Mouse (Mus musculus): ENCODE data around the gene Ap4s1. TPM values are rescaled to one million over a fixed set of nuclear protein-coding genes. Genes with fewer than 3 reads are reported as not detected.

Gene Ap4s1
- polyA plus RNA-seq, 2 experiments: 18.5 to 32.8 TPM

DNA sequence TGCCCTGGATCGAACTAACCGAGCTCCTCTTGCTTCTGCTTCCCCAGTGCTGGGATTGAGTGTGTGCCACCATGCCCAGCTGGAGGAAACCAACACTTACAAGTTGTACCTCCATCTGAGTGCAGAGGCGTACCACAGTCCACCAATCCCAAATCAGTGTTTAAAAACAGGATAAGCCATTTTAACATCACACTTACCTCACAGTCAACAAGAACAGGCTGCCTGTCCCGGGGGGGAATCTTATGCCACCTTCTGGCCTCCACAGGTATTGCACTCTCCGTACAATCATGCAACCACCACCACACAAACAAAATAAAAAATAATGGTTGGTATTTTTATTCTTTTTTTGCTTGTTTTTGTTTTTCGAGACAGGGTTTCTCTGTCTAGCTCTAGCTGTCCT lies 50.9 kb downstream of the Ap4s1 start:
- Histone ChIP-seq H3K4me1 (ENCODE audit: control insufficient read depth, insufficient read depth, low read length) (no peaks in the 10 kb centered on the region), H3K27ac (replicated peaks; ENCODE audit: low read depth, low read length) (no peak overlapping the region), H3K36me3 (ENCODE audit: control insufficient read depth, insufficient read depth, low read length) (peaks cover 43% of the 10 kb centered on the region), H3K4me3 (replicated peaks; ENCODE audit: low read length) (no peak overlapping the region), H3K9ac (ENCODE audit: low read depth, low read length, severe bottlenecking) (no peak overlapping the region), H3K4me2 (replicated peaks; ENCODE audit: low read depth, low read length, severe bottlenecking) (no peak overlapping the region), H3K27me3 (ENCODE audit: control insufficient read depth, insufficient read depth, low read length) (no peaks in the 10 kb centered on the region), H3K9me3 (ENCODE audit: control insufficient read depth, low read length) (no peaks in the 10 kb centered on the region)
- 81% methylated on average over 6 of the region's 6 CpGs for WGBS
- TF ChIP-seq POLR2A (IDR thresholded peaks at IDR 0.05; ENCODE audit: borderline replicate concordance, extremely low read depth, insufficient read depth, insufficient read length): no peak
- ATAC-seq (ENCODE audit: low FRiP score, low read depth): no peak
- DNase-seq (ENCODE audit: low spot score): no peak

DNA sequence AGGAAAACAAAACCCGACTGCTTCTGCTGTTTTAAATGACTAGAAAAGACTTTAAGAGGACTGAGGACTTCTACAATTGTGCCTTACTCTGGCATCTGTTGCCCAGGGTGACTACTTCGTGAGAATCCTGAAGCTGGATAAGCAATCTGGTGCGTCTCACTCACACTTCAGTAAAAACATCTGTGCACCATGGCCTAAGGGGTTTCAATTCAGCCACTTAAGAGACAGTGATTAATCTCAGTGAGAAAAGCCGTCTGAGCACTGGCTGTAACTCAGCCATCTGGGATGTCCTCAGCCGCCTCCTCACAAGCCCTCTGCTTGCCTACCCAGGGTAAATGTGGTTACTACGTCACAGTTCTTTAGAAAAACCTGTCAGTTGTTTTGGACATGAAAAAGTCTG lies 54.1 kb downstream of the Ap4s1 start:
- H3K4me2 ChIP-seq (replicated peaks; ENCODE audit: low read depth, low read length, severe bottlenecking): no peak overlapping the region
- DNase-seq (ENCODE audit: low spot score) (no peak), ATAC-seq (ENCODE audit: low FRiP score, low read depth) (no peak)
- H3K36me3 ChIP-seq (ENCODE audit: control insufficient read depth, insufficient read depth, low read length): peaks cover 68% of the 10 kb centered on the region
- H3K27ac ChIP-seq (replicated peaks; ENCODE audit: low read depth, low read length): no peak overlapping the region
- no peak for TF ChIP-seq POLR2A (IDR thresholded peaks at IDR 0.05; ENCODE audit: borderline replicate concordance, extremely low read depth, insufficient read depth, insufficient read length)
- 26% methylated on average over 6 of the region's 6 CpGs for WGBS
- no peaks in the 10 kb centered on the region for H3K9me3 ChIP-seq (ENCODE audit: control insufficient read depth, low read length)
- no peaks in the 10 kb centered on the region for H3K4me1 ChIP-seq (ENCODE audit: control insufficient read depth, insufficient read depth, low read length)
- H3K4me3 ChIP-seq (replicated peaks; ENCODE audit: low read length): no peak overlapping the region
- no peaks in the 10 kb centered on the region for H3K27me3 ChIP-seq (ENCODE audit: control insufficient read depth, insufficient read depth, low read length)
- H3K9ac ChIP-seq (ENCODE audit: low read depth, low read length, severe bottlenecking): no peak overlapping the region

DNA sequence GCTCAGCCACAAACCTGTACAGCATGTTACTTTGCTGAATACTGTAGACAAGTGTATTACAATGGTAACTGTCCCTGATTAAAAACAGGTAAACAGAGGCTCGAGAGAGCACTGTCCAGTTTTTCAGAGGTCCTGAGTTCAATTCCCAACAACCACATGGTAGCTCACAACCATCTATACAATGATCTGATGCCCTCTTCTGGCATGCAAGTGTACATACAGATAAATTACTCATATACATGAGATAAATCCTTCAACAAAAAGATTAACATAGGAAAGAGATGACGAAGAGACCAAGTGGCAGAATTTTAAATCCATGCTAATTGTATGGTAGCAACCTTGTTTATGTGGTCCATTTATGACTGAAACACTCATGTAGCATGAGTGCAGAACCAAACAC lies 56.5 kb downstream of the Ap4s1 start:
- no peak overlapping the region for H3K4me3 ChIP-seq (replicated peaks; ENCODE audit: low read length)
- H3K27me3 ChIP-seq (ENCODE audit: control insufficient read depth, insufficient read depth, low read length): no peaks in the 10 kb centered on the region
- ATAC-seq (ENCODE audit: low FRiP score, low read depth) (no peak), DNase-seq (ENCODE audit: low spot score) (no peak)
- no peaks in the 10 kb centered on the region for H3K4me1 ChIP-seq (ENCODE audit: control insufficient read depth, insufficient read depth, low read length)
- H3K9me3 ChIP-seq (ENCODE audit: control insufficient read depth, low read length): no peaks in the 10 kb centered on the region
- 89% methylated on average over 2 of the region's 2 CpGs for WGBS
- H3K4me2 ChIP-seq (replicated peaks; ENCODE audit: low read depth, low read length, severe bottlenecking): no peak overlapping the region
- H3K36me3 ChIP-seq (ENCODE audit: control insufficient read depth, insufficient read depth, low read length): peaks cover 82% of the 10 kb centered on the region
- no peak for TF ChIP-seq POLR2A (IDR thresholded peaks at IDR 0.05; ENCODE audit: borderline replicate concordance, extremely low read depth, insufficient read depth, insufficient read length)
- no peak overlapping the region for H3K9ac ChIP-seq (ENCODE audit: low read depth, low read length, severe bottlenecking)
- no peak overlapping the region for H3K27ac ChIP-seq (replicated peaks; ENCODE audit: low read depth, low read length)

DNA sequence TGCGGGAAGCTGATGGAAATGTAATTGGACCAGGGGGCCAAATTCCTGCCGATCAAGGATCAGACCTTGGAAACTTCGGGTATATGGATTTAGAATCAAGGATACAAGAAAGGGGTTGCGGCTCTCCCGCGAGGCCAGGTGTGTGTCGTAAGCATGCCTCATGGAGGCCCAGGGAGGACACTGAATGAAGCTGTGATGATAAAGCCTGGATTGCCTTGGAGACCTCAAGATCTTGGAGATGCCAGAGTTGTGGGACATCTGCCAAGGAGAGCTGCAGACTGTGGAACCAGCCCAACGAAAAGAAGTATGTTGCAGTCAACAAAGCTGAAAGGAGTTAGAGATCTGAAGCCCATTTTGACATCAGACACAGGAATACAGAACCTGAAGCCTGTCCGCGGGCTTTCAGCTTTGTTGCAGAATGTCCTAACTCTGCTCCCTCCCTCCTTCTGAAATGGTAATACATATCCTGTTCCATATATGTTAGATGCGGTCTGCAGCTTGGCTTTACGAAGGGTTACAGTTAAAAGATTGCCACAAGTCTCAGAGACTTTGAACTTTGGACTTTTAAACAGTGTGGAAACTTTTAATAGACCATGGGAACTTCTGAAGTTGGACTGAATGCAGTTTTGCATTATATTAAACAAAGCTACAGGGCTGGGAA lies 65.2 kb downstream of the Ap4s1 start:
- Histone ChIP-seq H3K27ac (replicated peaks; ENCODE audit: low read depth, low read length) (no peak overlapping the region), H3K4me2 (replicated peaks; ENCODE audit: low read depth, low read length, severe bottlenecking) (no peak overlapping the region), H3K4me3 (replicated peaks; ENCODE audit: low read length) (no peak overlapping the region), H3K9ac (ENCODE audit: low read depth, low read length, severe bottlenecking) (no peak overlapping the region), H3K4me1 (ENCODE audit: control insufficient read depth, insufficient read depth, low read length) (no peaks in the 10 kb centered on the region), H3K9me3 (ENCODE audit: control insufficient read depth, low read length) (no peaks in the 10 kb centered on the region), H3K27me3 (ENCODE audit: control insufficient read depth, insufficient read depth, low read length) (no peaks in the 10 kb centered on the region), H3K36me3 (ENCODE audit: control insufficient read depth, insufficient read depth, low read length) (peaks cover 85% of the 10 kb centered on the region)
- ATAC-seq (ENCODE audit: low FRiP score, low read depth): no peak
- no peak for TF ChIP-seq POLR2A (IDR thresholded peaks at IDR 0.05; ENCODE audit: borderline replicate concordance, extremely low read depth, insufficient read depth, insufficient read length)
- no peak for DNase-seq (ENCODE audit: low spot score)
- 97% methylated on average over 12 of the region's 12 CpGs for WGBS

DNA sequence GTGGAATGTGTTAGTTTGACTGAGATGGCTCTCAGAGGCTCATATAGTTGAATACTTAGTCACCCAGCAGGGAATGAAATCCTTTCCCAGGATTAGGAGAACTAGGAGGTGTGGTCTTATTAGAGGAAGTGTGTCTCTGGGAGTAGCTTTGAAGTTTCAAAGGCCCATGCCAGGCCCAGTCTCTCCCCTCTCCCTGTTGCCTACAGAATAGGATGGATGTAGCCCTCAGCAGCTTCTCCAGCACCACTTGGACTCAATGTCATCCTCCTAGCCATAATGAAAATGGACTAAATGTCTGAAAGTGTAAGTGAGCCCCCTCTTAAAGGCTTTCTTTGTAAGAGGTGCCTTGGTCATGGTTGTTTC lies 65.7 kb downstream of the Ap4s1 start:
- Histone ChIP-seq H3K9ac (ENCODE audit: low read depth, low read length, severe bottlenecking) (no peak overlapping the region), H3K27ac (replicated peaks; ENCODE audit: low read depth, low read length) (no peak overlapping the region), H3K9me3 (ENCODE audit: control insufficient read depth, low read length) (no peaks in the 10 kb centered on the region), H3K4me2 (replicated peaks; ENCODE audit: low read depth, low read length, severe bottlenecking) (no peak overlapping the region), H3K27me3 (ENCODE audit: control insufficient read depth, insufficient read depth, low read length) (no peaks in the 10 kb centered on the region), H3K36me3 (ENCODE audit: control insufficient read depth, insufficient read depth, low read length) (peaks cover 85% of the 10 kb centered on the region), H3K4me3 (replicated peaks; ENCODE audit: low read length) (no peak overlapping the region), H3K4me1 (ENCODE audit: control insufficient read depth, insufficient read depth, low read length) (no peaks in the 10 kb centered on the region)
- no peak for ATAC-seq (ENCODE audit: low FRiP score, low read depth)
- DNase-seq (ENCODE audit: low spot score): no peak
- TF ChIP-seq POLR2A (IDR thresholded peaks at IDR 0.05; ENCODE audit: borderline replicate concordance, extremely low read depth, insufficient read depth, insufficient read length): no peak

DNA sequence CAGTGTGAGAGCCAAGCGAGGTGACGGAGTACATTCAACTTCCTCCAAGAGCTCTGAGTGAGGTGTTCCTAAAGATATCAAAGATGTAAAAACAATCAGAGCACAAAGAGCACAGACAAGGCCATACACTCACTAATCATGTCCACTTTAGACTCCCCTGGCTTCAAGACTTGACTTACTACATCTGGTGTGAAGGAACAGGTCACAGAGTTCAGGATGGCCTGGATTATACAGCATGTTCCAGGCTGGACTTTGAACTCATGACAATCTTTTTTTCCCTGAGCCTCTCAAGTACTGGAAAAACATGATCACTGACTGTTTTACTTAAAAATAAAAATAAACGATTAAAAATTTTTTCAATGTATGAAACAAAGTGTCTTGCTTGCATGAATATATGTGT lies 68.5 kb downstream of the Ap4s1 start:
- H3K9me3 ChIP-seq (ENCODE audit: control insufficient read depth, low read length): no peaks in the 10 kb centered on the region
- TF ChIP-seq POLR2A (IDR thresholded peaks at IDR 0.05; ENCODE audit: borderline replicate concordance, extremely low read depth, insufficient read depth, insufficient read length): no peak
- no peaks in the 10 kb centered on the region for H3K27me3 ChIP-seq (ENCODE audit: control insufficient read depth, insufficient read depth, low read length)
- no peak overlapping the region for H3K4me3 ChIP-seq (replicated peaks; ENCODE audit: low read length)
- peaks cover 84% of the 10 kb centered on the region for H3K36me3 ChIP-seq (ENCODE audit: control insufficient read depth, insufficient read depth, low read length)
- WGBS: 97% methylated on average over 3 of the region's 3 CpGs
- H3K4me2 ChIP-seq (replicated peaks; ENCODE audit: low read depth, low read length, severe bottlenecking): no peak overlapping the region
- no peak for DNase-seq (ENCODE audit: low spot score)
- H3K9ac ChIP-seq (ENCODE audit: low read depth, low read length, severe bottlenecking): no peak overlapping the region
- no peak overlapping the region for H3K27ac ChIP-seq (replicated peaks; ENCODE audit: low read depth, low read length)
- H3K4me1 ChIP-seq (ENCODE audit: control insufficient read depth, insufficient read depth, low read length): no peaks in the 10 kb centered on the region
- no peak for ATAC-seq (ENCODE audit: low FRiP score, low read depth)
